Mouse (Mus musculus) ES-Bruce4 (cell line): ENCODE measurements at regions not wholly inside any gene's neighbourhood (a gene's known extent, or its start where the extent isn't known, plus 50 kb on each side); places are given as distances from the start of the nearest gene placed in this dataset.

Source experiments
- CTCF ChIP-seq: IDR thresholded peaks from one replicate; pipeline ENCODE4 v1.8.1; 2011; ENCODE audit warnings: low read depth, low read length
- POLR2A ChIP-seq: IDR thresholded peaks from one replicate; pipeline ENCODE4 v1.8.1; 2011; ENCODE audit warnings: low read length; ENCODE audit not compliant: insufficient read depth

DNA sequence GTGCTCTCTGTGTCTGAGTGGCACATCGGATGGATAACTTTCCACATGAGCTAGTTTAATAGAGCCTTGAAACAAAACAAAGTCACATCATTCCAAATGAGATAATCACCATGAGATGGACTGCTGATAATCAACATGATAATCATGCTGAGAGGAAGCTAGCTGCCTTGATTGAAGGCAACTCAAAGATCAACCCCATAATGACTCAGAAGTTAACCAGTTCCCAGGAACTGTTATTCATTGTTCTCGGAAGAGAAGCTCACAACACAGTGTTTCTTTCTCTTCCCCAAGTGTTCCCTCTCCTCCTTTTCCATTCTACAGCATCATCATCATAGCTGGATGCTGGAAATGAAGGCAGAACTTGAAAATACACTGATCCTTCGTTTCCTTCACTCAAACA is 674.9 kb upstream of the Adgra3 start:
- TF ChIP-seq CTCF (no peak), POLR2A (no peak)
